Mouse (Mus musculus): ENCODE measurements around the gene Ankrd6.

The Ankrd6 gene

DNA sequence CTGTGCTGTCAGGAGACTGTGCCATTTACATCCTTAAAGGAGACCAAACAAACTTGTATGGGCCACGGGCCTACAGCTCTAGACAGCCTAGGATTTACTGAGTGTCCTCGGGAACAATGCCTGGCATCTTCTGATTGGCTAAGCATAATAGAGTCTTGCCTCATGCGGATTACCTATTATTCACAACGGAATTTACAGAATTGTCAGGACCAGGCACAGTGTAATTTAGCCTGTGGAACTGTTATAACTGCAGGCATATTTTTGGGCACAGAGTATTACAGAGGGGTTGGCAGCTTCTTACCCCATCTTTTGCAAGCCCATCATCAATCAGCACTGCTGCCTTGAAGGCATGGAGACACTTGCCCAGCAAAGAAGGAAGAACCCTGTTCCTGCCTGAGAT, 51.6 kb downstream of the Ankrd6 start:
- no peak for DNase-seq

GRCm38 (mm10) chr4:32891341-32891740, 59.3 kb downstream of the Ankrd6 start:
- DNase-seq = no peak

- DNase-seq = no peak
Observed at GRCm38 (mm10) chr4:32890735-32891098, 59.9 kb downstream of the Ankrd6 start.

DNA sequence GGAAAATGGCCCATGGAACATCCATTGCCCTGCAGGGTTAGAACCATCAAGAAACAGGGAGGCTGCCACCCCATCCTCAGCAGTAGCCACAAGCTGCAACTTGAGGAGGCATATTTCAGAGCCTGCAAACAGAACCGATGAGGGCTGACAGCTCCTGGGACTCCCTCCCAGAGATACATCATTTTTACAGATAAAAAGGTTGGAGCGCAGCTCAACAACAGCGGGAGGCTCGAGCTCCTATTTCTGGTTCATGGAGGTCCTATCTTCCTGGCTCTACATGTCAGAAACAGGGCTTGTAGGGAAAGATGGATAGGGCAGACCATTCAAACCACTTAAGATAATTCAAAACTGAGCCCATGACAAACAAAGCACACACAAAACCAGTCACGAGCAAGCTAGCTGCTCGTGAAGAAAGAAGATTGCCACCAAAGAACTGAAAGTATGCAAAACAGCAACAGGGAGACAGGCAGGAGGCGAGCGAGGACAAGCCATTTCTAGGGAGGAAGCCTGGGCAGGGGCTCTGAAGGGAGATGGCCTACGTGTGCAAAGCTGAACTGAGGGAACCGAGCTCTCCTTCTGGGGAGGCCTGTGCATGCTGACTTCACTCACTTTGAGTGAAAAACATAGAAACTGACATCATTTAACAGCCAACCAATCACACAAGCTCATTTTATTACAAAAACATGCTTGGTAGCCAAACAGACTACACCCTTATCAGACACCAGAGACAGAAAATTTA, 60.5 kb downstream of the Ankrd6 start:
- no peak for DNase-seq

- peak; percentile 22 for DNase-seq
Observed at GRCm38 (mm10) chr4:32889246-32889645, 61.4 kb downstream of the Ankrd6 start.

- DNase-seq = no peak
Observed at GRCm38 (mm10) chr4:32886479-32886878, 64.2 kb downstream of the Ankrd6 start.

DNA sequence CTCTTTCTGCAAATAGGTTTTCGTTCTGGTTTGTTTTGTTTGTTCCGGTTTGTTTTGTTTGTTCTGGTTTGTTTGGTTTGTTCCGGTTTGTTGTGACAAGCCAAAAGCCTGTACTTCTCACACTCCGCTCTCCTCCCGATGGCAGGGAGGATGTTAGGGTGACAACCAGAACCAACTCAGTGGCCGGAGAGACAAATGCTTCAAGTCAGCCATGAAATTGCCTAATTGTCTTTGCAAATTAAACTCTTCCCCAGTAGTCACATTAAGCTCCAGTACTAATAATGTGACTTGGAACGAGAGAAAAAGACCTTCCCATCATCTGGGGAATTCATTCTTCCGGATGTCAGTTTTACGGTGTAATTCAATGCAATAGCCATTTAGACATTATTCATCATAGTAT, 66.0 kb downstream of the Ankrd6 start:
- no peak for DNase-seq

DNA sequence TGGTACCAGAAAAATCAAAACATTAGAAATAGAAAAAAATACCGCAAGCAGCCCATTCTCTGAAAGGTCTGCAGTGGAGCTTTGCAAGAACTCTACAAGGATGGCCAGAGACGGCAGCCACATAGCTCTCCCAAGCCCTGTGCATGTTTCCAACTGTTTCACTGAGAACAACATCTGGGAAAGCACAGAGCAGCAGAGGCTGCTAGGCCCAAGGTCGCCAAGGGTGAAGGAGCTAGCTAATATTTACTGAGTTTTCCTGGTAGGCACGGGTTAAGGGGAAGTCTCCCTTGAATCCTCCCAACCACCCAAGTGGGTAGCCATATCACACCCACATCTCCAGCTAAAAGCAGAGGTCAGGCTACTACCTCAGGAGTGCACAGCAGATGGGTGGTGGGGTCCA, 69.6 kb downstream of the Ankrd6 start:
- DNase-seq = no peak

- DNase-seq = no peak
Observed at GRCm38 (mm10) chr4:32874669-32875068, 76.0 kb downstream of the Ankrd6 start.

GRCm38 (mm10) chr4:32872189-32872749, 78.4 kb downstream of the Ankrd6 start:
- DNase-seq = no peak

DNA sequence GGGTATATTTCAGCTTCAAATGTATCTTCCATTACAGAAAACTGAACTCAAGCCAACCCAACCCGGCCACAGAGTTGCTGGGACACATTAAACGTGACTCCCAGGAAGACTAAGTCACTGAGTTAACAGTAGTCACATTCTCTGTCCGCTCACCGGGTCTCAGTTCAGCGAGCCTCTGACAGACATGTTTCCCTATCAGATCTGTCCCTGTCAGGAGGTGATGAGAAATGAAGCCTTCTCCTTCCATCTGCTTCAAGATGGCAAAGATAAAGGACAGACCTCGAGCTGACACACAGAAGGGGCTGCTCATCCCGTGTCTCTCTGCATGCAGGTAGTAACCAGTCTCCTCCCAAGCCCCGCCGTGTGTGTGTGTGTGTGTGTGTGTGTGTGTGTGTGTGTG, 81.3 kb downstream of the Ankrd6 start:
- no peak for DNase-seq

- peak; percentile 49 for DNase-seq
Observed at GRCm38 (mm10) chr4:32868858-32869257, 81.8 kb downstream of the Ankrd6 start.

DNA sequence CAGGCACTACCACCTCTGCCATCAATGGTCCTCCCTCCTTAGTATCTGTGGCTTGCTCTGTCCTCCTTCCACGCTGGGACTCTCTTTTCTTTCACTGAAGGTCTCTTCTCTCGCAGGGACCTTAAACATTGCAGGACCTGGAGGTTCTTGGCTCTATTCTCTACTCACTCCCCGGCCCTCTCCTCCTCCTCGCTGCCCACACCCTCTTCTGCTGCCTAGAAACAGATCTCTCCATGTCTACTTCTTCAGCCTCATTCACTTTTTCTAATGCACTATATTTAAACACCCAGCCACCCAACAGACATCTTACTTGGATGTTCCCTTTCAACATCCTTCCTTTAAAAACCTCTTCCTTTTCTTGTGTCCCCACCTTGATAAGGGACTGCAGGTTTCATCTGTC, 82.2 kb downstream of the Ankrd6 start:
- no peak for DNase-seq

- DNase-seq = peak; percentile 64
Observed at GRCm38 (mm10) chr4:32867460-32867859, 83.2 kb downstream of the Ankrd6 start.

- DNase-seq = no peak
Observed at GRCm38 (mm10) chr4:32864867-32865242, 85.8 kb downstream of the Ankrd6 start.

DNA sequence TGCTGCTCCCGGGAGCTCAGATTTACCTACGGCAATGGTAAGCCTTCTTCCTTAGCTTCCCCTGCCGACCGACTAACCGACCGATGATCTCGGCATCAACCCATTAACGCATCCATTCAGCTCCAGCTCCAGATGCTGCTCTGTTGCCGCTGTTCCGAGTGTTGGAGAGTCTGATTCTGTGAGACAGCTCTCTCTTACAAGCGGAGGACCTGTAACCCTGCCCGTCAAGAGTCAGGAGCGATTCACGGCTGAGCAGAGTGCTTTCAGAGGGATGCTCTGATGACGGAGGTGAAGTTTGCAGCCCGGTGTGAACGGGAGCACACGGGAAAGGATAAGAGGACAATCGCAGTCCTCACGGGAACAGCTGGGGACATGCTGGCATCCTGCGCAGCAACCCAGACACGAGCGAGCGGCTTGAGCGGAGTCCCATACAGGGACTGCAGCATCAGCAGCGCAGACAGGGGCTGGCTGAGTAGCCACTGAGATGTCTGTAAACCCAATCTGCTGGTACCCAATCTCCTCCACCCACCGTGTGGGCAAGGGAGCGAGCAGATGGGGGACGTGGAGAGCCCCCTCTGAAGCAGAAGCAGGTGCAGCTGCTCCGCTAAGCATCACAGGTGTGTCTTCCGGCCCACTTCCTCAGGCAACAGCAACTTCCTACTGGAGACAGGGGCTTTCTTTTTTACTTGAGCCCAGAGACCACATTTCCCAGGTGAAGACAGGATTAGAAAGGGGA, 86.3 kb downstream of the Ankrd6 start:
- no peak for DNase-seq

GRCm38 (mm10) chr4:32863447-32864130, 87.1 kb downstream of the Ankrd6 start:
- no peak for DNase-seq

GRCm38 (mm10) chr4:32862751-32863446, 87.7 kb downstream of the Ankrd6 start:
- peak; percentile 63 for DNase-seq

- peak; percentile 75 for DNase-seq
Observed at GRCm38 (mm10) chr4:32862011-32862750, 88.5 kb downstream of the Ankrd6 start.

DNA sequence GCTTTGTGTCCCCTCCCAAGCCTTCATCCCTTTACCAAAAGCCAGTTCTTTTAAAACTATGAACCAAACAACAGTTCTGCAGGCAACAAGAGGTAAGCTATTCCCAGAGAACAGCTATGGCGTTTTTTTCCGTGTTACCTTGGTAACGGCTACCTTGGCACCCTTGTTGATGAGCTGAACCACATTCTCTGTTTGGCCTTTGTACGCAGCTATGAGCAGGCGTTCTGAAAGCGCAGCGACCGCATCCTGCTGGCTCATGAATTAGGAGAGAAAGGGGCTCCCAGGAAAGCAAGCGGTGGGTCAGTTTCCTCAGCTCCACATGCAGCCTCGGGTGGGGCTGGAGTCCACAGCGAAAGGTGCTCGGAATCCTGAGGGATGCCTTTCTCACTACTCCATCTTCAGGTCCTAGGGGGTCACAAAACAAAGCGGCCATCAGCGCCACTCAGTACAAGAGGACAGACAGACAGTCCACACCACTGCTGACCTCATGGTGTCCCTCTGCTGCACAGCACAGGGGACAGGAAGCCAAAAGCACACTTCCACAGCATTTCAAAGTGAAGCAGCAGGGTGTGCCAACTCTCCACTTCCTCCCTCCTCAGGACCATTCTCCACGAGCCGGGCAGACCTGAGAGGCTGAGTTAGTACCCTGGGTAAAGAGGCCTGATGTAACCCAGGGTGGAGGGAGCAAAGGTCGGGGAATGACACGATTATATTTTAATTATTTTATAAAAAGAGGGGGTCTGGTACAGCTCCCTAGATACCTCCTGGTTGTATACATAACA, 90.3 kb downstream of the Ankrd6 start:
- no peak for DNase-seq

GRCm38 (mm10) chr4:32855580-32855979, 95.1 kb downstream of the Ankrd6 start:
- DNase-seq = no peak
